22 mouse cellular contexts compared by ENCODE assay signal in the genomic region with DNA sequence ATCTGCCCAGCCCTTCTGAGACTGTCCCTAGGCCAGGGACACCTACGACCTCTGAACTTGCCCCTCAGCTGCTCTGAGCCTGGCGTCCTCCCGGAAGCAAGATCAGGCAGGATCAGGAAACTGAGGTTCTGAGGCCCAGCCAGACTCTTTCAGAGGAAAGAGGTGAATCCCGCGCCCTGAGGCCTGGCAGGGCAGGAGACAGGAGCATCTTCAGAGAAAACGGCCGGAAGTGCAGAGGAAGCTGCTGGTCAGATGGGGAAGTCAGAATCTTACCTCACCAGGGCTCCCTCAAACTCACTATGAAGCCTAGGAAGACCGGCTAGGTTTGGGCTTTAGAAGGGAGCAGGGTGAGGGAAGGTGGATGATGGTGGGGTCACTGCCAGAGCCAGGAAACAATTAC. TPM values are rescaled to one million over a fixed set of nuclear protein-coding genes. Genes with fewer than 3 reads are reported as not detected.
A peak's percentile ranks its signal among the peaks of the same experiment; 100 is the strongest.
DNase-seq lines count a peak whose midpoint lies in the region; ATAC-seq and TF ChIP-seq lines count a peak whose summit lies in the region.
"Had no signal": no experiment of that assay in that cellular context is flagged by ENCODE, and none has a peak within 500 bp of the region (broad histone marks: within the 10 kb centered on the region; RNA-seq: fewer than 3 reads in every experiment).

No protein-coding gene starts in this region.

- intact Hi-C loops in heart, postnatal 36 days (cut with DNase I): no loop called here

- DNase-seq in heart, embryonic 10.5 days (ENCODE audit: low spot score): no peak
- no peak for DNase-seq in heart, postnatal 36 days
- peak; percentile 76 for DNase-seq in midbrain, embryonic 11.5 days (ENCODE audit: low spot score, missing footprints)
- no peak for DNase-seq in midbrain, postnatal 0 days (ENCODE audit: low spot score)
- DNase-seq in lung, postnatal 25 days (ENCODE audit: low spot score): no peak
- DNase-seq: B cell, adult 2 months; cerebellum, adult 18-20 months; cerebellum, postnatal 36 days; kidney, adult 8-10 months; kidney, postnatal 14 days; left cerebral cortex, postnatal 4 days; lung, embryonic 14.5 days; lung, postnatal 4 days; right cerebral cortex, postnatal 25 days had no signal

- H3K36me3 ChIP-seq in heart, embryonic 10.5 days: no peaks in the 10 kb centered on the region
- no peaks in the 10 kb centered on the region for H3K36me3 ChIP-seq in midbrain, embryonic 11.5 days (ENCODE audit: control insufficient read depth, insufficient read depth, low read length)
- no peaks in the 10 kb centered on the region for H3K36me3 ChIP-seq in midbrain, postnatal 0 days (ENCODE audit: insufficient read depth, low read length)
- H3K36me3 ChIP-seq: forebrain, embryonic 15.5 days; hindbrain, embryonic 13.5 days; midbrain, embryonic 15.5 days had no signal

- peaks cover 7% of the 10 kb centered on the region for H3K27me3 ChIP-seq in heart, embryonic 10.5 days (ENCODE audit: insufficient read depth, poor library complexity, severe bottlenecking)
- H3K27me3 ChIP-seq in midbrain, embryonic 11.5 days (ENCODE audit: control insufficient read depth, insufficient read depth, low read length): peaks cover 13% of the 10 kb centered on the region
- no peaks in the 10 kb centered on the region for H3K27me3 ChIP-seq in midbrain, postnatal 0 days (ENCODE audit: insufficient read depth, low read length)
- H3K27me3 ChIP-seq: forebrain, embryonic 15.5 days; Patski had no signal

- no peak for ATAC-seq in midbrain, embryonic 11.5 days (ENCODE audit: low FRiP score)
- ATAC-seq in midbrain, postnatal 0 days (ENCODE audit: low FRiP score): no peak
- ATAC-seq in megakaryocyte, adult 5-6 weeks (ENCODE audit: poor library complexity, severe bottlenecking): peak; percentile 70; the same call in 1 of the 2 replicates
- no peak for ATAC-seq in CD4-positive, CD25-positive, alpha-beta regulatory T cell, adult 4 months
- ATAC-seq: forebrain, embryonic 15.5 days; midbrain, embryonic 15.5 days; Patski had no signal

- H3K4me2 ChIP-seq in midbrain, embryonic 11.5 days: no peak overlapping the region
- no peak overlapping the region for H3K4me2 ChIP-seq in midbrain, postnatal 0 days (ENCODE audit: low read depth, low read length, poor library complexity, severe bottlenecking)
- H3K4me2 ChIP-seq: forebrain, embryonic 15.5 days; hindbrain, embryonic 13.5 days; lung, embryonic 14.5 days; midbrain, embryonic 15.5 days had no signal

- WGBS in heart, embryonic 10.5 days: 44% methylated on average over 8 of the region's 8 CpGs
- 67% methylated on average over 8 of the region's 8 CpGs for WGBS in midbrain, embryonic 11.5 days
- 70% methylated on average over 8 of the region's 8 CpGs for WGBS in midbrain, postnatal 0 days

- H3K4me3 ChIP-seq in heart, embryonic 10.5 days: no peak overlapping the region
- no peak overlapping the region for H3K4me3 ChIP-seq in midbrain, embryonic 11.5 days (ENCODE audit: low read depth, low read length)
- no peak overlapping the region for H3K4me3 ChIP-seq in midbrain, postnatal 0 days (ENCODE audit: low read depth, low read length)
- H3K4me3 ChIP-seq: erythroblast, embryonic 14.5 days; forebrain, embryonic 15.5 days; hindbrain, embryonic 13.5 days; left cerebral cortex, adult 2 months; midbrain, embryonic 15.5 days had no signal

- no peak for TF ChIP-seq CTCF in midbrain, postnatal 0 days (IDR thresholded peaks at IDR 0.05)

- H3K9me3 ChIP-seq in heart, embryonic 10.5 days: no peaks in the 10 kb centered on the region
- no peaks in the 10 kb centered on the region for H3K9me3 ChIP-seq in midbrain, embryonic 11.5 days (ENCODE audit: control insufficient read depth, low read length)
- no peaks in the 10 kb centered on the region for H3K9me3 ChIP-seq in midbrain, postnatal 0 days (ENCODE audit: low read length)
- H3K9me3 ChIP-seq: forebrain, embryonic 15.5 days; hindbrain, embryonic 13.5 days; midbrain, embryonic 15.5 days had no signal

- no peak overlapping the region for H3K9ac ChIP-seq in midbrain, embryonic 11.5 days (ENCODE audit: low read length)
- no peak overlapping the region for H3K9ac ChIP-seq in midbrain, postnatal 0 days (replicated peaks; ENCODE audit: low read length, poor library complexity, severe bottlenecking)
- H3K9ac ChIP-seq: forebrain, embryonic 15.5 days; hindbrain, embryonic 13.5 days; lung, embryonic 14.5 days; midbrain, embryonic 15.5 days had no signal

- H3K27ac ChIP-seq in heart, embryonic 10.5 days: peak overlapping the region; percentile 72; the same call in 1 of the 2 replicates
- H3K27ac ChIP-seq in midbrain, embryonic 11.5 days (ENCODE audit: low read depth, low read length): no peak overlapping the region
- H3K27ac ChIP-seq in midbrain, postnatal 0 days (ENCODE audit: low read depth, low read length): no peak overlapping the region
- H3K27ac ChIP-seq: forebrain, embryonic 15.5 days; hindbrain, embryonic 13.5 days; left cerebral cortex, adult 2 months; midbrain, embryonic 15.5 days had no signal

- peaks cover 78% of the 10 kb centered on the region for H3K4me1 ChIP-seq in heart, embryonic 10.5 days
- peaks cover 7% of the 10 kb centered on the region; the same call in 1 of the 2 replicates for H3K4me1 ChIP-seq in midbrain, embryonic 11.5 days (ENCODE audit: control insufficient read depth, insufficient read depth, low read length)
- H3K4me1 ChIP-seq in midbrain, postnatal 0 days (ENCODE audit: insufficient read depth, low read length): peaks cover 8% of the 10 kb centered on the region; the same call in 1 of the 2 replicates

RNA-seq across cellular contexts. Expression of a gene that starts 13.0 kb away (rescaled TPM):
- 17.1 and 20.1 TPM in 2 replicates for polyA plus RNA-seq in heart, embryonic 10.5 days (2016; fragmentation: Nextera tagmentation; extraction: Ambion mirVana)
- 10 to 100 TPM; 11.0 to 18.7 TPM for total RNA-seq in heart, postnatal 36 days (2021)
- 10.1 and 11.3 TPM in 2 replicates for polyA plus RNA-seq in midbrain, embryonic 11.5 days (2014; fragmentation: Nextera tagmentation; extraction: Ambion mirVana)
- 3.5 and 7.3 TPM in 2 replicates for total RNA-seq in midbrain, postnatal 0 days (2014; rRNA removed)
- 5.0 and 6.4 TPM in 2 replicates for polyA plus RNA-seq in midbrain, postnatal 0 days (2015; fragmentation: Nextera tagmentation; extraction: Ambion mirVana)
- total RNA-seq in megakaryocyte, adult 5-6 weeks (2015): 11.0 and 12.9 TPM in 2 replicates
- total RNA-seq in megakaryocyte, adult 5-6 weeks (2017): 9.4 and 20.3 TPM in 2 replicates
- polyA plus RNA-seq in CD4-positive, CD25-positive, alpha-beta regulatory T cell, adult 4 months (2017; shearing (Covaris generic)): 10 to 100 TPM; 25.3 to 38.9 TPM

RNA-seq across cellular contexts. Expression of a gene that starts 24.9 kb away (rescaled TPM):
- 39.7 and 47.3 TPM in 2 replicates for polyA plus RNA-seq in heart, embryonic 10.5 days (2016; fragmentation: Nextera tagmentation; extraction: Ambion mirVana)
- 1 to 10 TPM; 3.6 to 4.9 TPM for total RNA-seq in heart, postnatal 36 days (2021)
- 19.4 and 19.7 TPM in 2 replicates for polyA plus RNA-seq in midbrain, embryonic 11.5 days (2014; fragmentation: Nextera tagmentation; extraction: Ambion mirVana)
- 40.2 and 47.3 TPM in 2 replicates for total RNA-seq in midbrain, postnatal 0 days (2014; rRNA removed)
- polyA plus RNA-seq in midbrain, postnatal 0 days (2015; fragmentation: Nextera tagmentation; extraction: Ambion mirVana): 22.6 and 22.7 TPM in 2 replicates
- total RNA-seq in megakaryocyte, adult 5-6 weeks (2015): 7.7 and 9.5 TPM in 2 replicates
- 35.2 and 35.8 TPM in 2 replicates for total RNA-seq in megakaryocyte, adult 5-6 weeks (2017)
- 1 to 10 TPM; 3.3 to 4.7 TPM for polyA plus RNA-seq in CD4-positive, CD25-positive, alpha-beta regulatory T cell, adult 4 months (2017; shearing (Covaris generic))

RNA-seq across cellular contexts. Expression of a gene that starts 42.1 kb away (rescaled TPM):
- polyA plus RNA-seq in heart, embryonic 10.5 days (2016; fragmentation: Nextera tagmentation; extraction: Ambion mirVana): 348 and 363 TPM in 2 replicates
- total RNA-seq in heart, postnatal 36 days (2021): 100 to 1,000 TPM; 129 to 145 TPM
- polyA plus RNA-seq in midbrain, embryonic 11.5 days (2014; fragmentation: Nextera tagmentation; extraction: Ambion mirVana): 321 and 347 TPM in 2 replicates
- total RNA-seq in midbrain, postnatal 0 days (2014; rRNA removed): 153 and 267 TPM in 2 replicates
- polyA plus RNA-seq in midbrain, postnatal 0 days (2015; fragmentation: Nextera tagmentation; extraction: Ambion mirVana): 362 and 384 TPM in 2 replicates
- total RNA-seq in megakaryocyte, adult 5-6 weeks (2015): 60.1 and 74.7 TPM in 2 replicates
- total RNA-seq in megakaryocyte, adult 5-6 weeks (2017): 31.8 and 44.9 TPM in 2 replicates
- 100 to 1,000 TPM; 212 to 257 TPM for polyA plus RNA-seq in CD4-positive, CD25-positive, alpha-beta regulatory T cell, adult 4 months (2017; shearing (Covaris generic))
